Mouse (Mus musculus) urinary bladder, postnatal 36 days (tissue): ENCODE measurements around the gene Sema4c.
A peak's percentile ranks its signal among the peaks of the same experiment; 100 is the strongest.

ENCODE experiments used
- DNase-seq, 2 experiments: peaks; one replicate each; pipeline ENCODE4 v3.0.0; 2022; ENCODE audit warnings: low spot score in 2 of 2, mixed read lengths in 1 of 2

Sema4c gene

DNA sequence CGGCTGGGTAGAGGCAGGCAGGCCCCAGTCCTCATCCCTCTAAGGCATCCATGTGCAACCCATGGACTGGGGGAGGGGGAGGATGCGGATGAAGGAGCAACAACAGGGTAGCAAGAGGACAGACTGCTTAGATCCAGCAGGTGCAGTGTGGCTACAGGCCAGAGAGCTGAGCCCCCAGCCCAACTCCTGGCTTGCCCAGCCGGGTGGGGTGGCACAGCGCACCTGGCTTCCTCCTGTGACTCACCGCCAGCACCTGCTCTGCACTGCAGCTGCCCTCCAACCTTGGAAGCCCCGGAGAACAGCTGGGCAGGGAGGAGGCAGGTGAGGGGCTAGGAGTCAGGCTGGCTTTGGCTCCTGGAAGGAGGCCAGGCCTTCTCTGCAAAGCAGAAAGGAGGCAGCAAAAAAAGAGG lies 21.8 kb upstream of the Sema4c start:
- DNase-seq: no peak

DNA sequence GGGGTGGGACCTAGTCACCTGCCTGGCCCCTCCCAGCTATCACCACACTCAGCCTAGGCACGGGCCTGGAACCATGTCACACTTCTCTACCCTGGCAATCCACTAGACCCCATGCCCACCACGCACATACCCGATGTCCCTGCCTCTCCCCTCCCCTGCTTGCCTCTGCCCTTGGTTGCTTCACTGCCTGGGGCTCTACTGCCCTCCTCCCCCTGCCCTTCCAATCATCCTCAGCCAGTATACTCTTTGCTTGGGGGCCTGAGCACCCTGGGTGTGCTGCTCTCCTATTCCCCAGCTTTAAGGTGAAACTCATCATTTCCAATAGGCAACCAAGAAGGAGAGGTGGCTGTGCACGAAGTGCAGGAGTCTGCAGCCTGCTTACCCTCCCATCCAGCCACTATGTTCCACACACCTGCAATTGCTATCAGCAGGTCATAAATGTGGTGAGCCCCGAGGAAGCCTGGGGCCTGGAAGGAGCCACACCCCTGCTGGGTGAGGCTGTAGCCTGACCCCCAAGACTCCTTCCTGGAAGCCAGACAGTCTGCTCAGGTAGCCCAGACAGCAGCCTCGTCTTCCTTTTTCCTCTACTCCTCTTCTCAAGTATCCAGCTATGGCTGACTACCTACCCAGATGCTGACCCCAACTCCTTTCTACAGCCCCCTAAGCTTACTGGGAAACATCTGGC lies 19.0 kb upstream of the Sema4c start:
- no peak for DNase-seq

DNA sequence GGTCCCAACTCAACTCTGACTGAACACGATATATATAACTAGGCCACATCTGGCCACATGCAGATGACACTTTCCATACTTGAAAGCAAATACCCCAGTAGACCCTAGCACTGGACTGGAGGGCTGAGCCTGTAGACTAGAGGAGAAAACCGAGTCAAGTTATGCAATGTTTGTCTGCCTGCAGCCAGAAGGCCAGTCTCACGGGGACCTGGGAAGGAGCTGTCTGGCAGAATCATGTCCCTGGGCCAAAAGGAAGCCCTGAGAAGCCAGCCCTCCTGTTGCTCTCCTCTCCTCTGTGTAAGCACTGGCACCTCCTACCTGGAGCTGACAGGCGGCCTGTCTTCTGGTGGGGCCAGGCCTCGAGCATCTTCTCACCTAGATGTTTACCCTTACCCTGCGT lies 17.2 kb upstream of the Sema4c start:
- no peak for DNase-seq

DNA sequence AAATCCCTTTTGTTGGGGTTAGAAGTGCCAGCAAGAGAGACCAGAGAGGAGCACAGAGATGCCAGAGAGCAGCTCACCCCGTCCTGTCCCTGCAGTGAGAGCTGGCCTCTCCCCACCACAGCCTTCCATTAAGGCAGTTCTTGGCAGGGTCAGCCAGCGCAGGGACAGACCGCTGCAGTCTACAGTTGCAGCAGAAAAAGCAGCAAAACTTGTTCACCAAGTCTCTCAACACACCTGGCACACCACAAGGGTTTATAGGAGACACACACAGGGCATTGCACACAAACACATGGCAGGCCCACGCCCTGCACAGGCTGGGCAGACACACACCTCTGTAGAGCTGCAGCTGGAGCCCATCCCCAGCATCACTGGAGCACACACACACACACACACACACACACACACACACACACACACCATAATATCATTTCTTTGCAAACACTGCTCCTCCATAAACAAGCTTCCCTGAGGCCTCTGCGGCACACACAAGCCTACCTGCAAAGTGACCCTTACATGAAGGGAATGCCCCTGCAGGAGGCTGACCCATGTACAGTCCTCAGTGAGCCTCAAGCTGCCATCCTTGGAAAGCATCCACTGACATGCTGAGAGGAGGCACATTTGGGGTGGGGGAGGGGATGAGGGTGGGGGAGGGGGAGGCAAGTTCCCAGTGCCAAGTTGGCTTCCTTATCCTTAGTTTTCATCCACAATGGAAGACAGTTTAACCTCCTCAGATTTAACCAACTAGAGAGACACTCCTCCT lies 16.2 kb upstream of the Sema4c start:
- no peak for DNase-seq

DNA sequence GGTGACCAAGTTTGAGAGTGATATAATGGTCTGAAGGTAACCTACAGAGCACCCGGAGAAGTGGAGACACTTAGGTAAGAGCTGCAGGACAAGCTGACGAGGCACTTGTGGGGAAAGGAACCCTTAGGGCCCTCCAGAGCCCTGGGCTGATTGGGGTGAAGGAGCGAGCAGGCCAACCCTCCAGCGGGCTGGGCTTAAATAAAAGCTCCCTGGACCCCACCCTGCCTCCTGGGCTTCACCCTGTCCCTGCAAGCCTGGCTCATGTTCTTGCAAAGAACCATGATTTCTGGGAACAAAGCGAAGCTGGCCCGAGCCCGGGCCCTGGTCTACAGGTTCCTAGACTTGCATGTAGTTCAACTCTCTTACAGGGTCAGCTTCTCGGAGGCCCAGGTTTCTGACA lies 15.4 kb upstream of the Sema4c start:
- peak in 1 of 2 experiments; percentile 73 for DNase-seq

DNA sequence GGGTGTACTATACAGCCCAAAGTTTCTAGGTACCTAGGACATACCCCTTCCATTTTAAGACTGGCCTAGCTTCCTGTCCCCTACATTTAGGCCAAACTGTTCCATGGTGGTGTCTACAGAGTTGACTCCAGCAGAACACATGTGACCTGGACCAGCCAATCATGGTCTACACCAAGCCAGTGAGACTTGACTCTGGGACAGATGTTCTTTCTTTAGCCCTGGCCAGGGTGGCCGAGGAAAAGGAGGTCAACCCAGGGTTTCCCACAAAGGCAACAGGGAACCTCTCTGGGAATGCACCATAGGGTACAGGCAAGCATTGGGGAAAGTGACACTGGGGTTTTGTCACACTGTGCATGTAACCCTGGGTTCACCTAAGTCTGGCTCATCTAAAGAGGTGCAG lies 14.6 kb upstream of the Sema4c start:
- no peak for DNase-seq

DNA sequence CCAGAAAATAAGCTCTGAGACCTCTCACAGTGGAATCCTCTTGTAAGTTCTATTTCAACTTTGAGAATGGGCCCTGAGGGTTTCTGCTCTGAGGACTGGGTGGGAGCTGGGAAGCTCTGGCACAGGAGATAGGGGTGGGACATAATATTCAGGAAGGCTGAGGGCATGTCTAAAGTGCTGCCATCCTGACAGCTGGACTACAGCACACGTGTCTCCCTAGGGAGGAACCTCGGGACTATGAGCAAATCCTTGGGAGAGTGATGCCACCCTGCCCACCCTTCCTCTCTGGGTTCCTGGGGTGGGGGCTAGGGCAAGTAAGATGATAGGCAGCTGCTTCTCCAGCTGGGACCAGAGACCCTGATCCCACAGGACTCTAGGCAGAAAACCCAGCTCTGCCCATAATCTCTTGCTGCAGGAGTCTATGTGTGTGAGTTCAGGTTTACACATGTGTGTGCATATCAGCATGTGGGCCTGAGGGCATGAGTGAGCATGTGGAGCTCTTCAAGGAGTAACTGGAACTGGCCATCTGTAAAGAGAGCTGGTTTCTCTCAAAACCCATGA lies 14.1 kb upstream of the Sema4c start:
- DNase-seq: no peak

DNA sequence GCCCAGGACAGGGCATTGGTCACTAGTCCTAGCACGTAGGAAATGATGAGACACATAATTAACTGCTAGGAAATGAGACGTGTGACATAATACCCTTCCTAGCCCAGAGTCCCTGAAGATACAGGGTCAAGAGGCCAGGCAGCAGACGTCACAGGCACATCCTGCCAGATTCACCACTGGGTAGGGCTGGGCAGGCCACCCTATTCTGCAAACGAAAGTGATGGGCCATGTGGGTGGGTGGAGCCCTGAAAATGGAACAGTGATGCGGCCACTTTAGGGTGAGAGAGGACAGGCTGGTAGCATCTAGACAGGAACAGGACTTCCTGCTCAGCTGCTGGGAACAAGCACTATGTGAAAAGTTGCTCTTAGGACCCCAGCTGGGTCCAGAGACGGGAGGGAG lies 13.5 kb upstream of the Sema4c start:
- DNase-seq: no peak

DNA sequence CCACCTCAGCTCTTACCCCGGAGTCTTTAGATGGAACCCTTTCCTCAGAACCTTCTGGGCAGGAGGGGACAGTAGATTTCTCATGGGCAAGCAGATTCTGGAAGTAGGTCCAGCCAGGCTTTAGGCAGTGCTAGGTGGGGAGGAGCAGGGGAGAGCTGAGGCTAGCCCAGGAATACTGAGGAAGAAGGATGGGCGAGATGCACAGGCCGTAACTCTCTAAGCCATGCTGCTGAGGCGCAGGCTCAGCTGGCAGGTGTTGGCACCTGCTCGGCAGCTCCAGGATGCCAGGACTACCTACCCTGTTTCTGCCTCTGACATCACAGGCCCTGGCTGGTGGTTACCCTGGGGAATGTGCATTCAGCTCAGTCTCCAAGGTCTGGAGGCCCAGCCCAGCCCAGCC lies 12.2 kb upstream of the Sema4c start:
- DNase-seq: no peak

DNA sequence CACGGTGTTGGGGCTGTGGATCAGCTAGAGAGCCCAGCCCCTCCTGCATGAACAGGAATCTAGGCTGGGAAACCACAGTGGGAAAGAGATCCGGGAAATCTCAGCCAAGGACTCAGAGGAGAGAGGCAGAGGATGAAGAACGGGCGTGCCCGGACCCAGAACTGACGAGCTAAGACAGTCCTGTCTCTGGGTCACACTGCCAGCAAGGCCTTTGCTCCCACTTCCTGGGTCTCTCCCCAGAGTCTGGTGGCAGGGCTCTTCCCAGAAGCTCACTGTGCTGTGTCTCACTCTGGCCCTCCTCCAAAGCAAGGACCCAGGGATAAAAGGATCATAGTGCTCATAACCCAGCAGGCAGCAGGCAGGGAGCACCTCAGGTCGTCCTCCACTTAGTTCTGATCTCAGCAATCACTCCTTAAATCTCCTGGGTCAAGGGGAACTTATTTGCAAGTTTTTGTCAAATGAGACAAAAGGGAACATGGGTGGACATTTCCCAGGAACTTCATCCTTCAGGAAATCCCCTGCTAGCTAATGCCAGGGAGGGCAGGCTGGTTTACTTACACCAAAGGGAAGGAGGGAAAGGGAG lies 11.6 kb upstream of the Sema4c start:
- DNase-seq: no peak

DNA sequence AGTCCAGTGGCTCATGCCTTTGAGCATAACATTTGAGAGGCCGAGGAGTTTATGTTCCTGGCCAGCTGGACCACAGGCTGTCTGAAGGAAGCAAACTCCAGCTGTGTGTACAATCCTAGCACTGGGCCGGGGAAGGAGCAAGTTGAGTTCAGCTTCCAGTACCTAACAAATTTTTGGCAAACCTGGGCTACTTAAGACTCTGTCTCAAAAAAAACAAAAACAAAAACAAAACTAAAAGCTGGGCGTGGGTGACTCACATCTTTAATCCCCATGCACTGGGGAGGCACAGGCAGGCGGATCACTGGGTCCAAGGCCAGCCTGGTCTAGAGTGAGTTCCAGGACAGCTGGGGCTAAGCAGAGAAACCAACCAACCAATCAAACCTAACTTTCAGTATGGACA lies 10.6 kb upstream of the Sema4c start:
- no peak for DNase-seq

DNA sequence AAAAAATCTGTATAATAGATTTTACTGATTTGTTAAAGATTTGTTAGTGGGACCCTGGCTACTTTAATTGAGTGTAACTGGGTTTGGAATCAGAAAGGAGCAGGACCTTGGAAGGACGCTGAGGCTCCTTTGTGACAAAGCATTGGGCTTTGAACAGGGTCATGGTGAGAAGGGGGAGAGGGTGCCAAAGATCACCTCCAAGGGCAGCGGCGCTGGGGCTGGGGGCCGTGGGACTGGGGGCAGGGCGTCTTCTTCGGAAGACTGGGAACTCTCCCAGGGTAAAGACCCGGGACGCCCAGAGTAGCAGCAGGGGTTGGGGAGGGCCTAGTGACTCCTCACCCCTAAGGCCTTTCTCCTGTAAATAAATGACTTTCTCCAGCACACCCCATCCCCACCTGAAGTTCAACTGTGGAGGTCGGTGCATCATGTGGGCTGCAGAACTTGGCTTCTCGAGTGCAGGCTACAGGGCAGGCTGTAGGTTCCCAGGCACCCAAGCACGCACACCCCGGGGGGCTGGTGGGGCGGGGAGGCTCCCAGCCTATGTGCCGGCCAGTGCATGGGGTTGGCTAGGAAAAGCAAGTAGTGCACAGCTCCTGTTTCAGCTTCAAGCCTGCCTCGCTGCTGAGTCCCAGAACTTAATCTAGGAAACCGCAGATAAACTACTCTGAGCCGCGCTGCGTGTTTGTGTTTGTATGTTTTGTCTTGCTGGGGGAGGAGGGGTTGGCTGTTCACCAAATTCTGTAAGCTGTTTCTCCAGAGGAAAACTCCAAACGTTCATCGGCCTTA lies 9.9 kb upstream of the Sema4c start:
- DNase-seq: no peak

DNA sequence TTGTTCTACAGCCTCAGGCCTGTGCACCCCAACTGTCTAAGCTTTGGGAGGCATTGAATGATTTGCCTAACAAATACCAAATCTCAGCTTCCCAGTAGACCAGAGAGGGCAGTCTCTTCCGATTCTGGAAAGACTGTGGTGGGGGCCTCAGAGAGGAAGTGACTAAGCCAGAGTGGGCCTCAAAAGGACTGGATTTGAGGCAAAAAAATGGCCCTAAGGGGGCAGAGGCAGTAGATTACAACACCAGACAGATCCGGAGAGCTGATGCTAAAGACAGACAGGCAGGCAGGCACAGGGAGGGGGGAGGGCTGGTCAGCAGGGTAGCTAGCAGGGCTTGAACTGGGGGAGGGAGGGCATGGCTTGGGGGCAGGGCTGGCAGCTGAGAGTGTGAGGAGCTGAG lies 8.3 kb upstream of the Sema4c start:
- no peak for DNase-seq

DNA sequence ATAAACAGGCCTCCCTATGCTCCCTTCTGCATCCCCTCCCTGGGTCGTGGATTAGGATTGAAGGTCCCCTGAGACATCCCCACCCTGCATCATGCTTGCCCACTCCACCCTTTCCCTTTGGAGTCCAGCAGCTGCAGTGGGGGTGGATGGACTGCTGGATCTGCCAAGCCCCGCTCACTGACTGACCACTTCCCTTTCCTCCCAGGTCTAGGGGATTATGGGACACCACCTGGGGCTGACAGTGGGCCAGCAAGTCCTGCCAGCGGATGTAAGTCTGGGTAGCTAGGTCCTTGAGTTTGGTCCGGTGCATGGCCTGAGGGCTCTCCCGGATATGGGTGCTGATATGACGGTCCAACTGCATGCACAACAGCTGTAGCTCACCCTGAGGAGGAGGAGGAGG lies 6.0 kb upstream of the Sema4c start:
- DNase-seq: no peak

DNA sequence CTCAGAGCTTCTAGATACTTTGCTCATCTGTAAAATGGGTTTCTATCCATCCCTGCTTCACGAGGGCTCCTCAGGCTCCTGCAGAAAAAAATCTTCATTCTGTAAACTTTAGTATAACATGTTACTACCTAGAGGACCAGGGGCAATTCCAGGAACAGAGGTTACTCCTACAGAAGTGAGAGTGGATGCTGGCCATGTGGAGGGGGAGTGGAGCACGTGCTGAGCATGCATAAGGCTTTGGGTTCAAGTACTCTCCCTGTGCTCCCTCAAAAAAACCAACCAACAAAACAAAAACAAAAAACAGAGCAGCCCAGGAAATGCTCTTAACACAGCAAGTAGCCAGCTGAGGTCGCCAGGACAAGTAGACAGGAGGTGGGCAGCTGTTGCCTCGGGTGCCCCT lies 5.5 kb upstream of the Sema4c start:
- DNase-seq: no peak

DNA sequence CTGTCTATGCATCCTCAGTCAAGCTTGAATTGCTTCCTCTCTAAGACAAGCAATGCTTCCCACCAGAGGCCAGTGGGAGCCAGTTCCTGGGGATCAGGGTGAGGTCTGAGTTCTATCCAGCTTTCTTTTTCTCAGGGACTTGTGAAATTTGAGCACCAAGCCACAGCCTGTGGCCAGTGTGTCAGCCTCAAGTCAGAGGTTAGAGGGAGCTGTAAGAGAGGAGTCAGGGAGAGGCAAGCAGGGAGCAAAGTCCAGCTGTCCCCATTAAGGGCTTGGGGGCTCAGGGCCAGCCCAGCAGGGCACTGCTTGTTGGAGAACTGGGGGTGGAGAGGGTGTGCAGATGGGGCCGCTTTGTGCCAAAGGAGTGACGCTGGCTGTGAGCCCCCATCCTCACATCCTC lies 5.0 kb upstream of the Sema4c start:
- no peak for DNase-seq

DNA sequence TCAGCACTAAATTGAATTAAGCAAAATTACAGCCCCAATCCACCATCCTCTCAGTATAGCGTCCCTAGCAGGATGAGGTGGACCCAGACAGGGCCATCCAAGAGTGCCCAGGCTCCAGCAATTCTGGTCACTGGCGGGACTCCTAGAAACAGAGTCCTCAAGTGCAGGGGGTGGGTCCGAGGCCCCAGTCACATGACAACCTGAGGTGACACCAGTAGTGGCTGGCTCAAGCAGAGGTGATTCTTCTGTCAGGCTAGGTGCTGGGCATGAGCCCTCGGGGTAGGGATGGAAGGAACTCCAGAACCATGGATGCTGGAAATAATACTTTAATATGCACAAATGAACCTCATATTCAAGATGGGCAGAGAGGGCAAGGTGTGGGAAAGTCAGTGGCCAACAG lies 4.2 kb upstream of the Sema4c start:
- no peak for DNase-seq

DNA sequence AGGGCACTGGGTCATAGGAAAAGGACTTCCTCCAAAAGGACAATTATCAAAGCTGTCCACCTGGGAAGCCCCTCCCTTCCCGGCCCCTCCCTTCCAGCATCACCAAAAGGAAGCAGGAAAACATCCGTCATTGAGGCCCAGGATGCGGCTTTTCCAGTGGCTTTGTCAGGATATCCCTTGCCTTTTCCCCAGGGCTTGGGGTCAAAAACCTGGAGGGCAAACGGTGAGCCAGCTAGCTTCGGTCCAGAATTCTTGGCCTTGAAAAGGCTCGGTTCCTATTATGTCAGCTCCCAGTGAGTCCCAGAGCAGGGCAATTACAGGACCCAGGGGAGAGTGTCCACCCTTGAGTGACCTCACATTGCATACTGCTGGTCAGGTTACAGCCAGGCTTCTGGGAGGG lies 2.8 kb upstream of the Sema4c start:
- DNase-seq: no peak

DNA sequence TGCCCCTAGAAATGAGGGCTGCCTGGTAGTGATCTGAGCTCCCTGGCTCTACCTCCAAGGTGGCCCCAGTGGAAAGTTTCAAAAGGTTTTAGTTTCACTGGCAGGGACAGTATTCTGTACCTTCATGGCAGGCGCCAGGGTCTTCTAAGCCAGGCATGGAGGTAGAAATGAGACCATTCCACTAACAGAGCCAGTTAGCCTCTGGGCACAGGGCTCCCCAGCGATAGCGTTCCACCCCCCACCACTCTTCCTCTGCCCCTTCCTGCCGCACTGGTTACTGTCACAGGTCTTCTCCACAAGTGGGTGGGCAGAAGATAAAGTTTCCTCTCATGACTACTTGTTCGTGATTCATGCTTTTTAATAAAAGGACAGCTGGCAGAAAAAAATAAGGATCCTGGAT lies 1.7 kb upstream of the Sema4c start:
- DNase-seq: no peak

DNA sequence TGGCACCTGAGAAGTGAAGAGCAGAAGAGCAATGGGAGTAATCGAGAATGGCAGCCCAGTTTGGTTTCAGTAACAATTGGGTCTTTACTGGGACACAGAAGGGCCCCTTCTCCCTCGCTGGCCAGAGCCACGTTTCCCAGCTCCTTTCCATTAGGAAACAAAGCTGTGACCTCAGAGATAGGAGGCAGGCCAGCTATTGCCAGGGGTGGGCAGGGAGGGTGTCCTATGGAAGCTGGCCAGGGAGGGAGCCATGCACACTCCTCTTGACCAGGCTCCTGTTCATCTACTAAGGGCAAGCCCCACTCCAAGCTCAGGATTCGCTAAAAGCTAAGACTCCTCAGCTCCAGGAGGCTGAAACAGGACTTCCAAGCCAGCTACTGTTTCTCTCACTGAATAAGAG lies 1.1 kb upstream of the Sema4c start:
- no peak for DNase-seq

DNA sequence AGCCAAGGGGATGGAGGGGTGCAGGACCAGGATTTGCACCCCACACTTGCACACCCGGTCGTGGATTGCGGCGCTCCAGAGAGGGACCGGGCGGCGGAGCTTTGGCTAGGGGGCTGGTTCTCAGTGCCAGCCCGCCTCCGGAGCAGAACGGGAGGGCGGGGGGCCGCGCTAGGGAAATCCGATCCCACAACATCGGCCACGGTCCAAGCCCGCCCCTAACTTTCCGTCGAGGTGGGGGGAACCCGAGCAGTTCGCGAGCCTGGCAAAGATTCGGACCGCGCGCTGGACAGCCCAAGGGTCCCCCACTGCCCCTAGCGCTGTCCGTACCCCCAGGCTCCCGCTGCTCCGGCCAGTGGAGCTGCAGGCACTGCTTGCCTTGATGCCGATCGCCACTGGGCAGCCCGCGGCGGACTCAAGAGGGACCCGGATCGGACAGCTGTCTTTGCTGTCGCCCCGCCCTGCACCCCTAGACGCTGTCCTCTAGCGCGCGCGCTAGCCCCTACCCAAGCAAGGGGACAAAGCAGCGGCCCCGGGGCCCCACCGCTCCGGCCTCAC lies 615 bp downstream of the Sema4c start:
- DNase-seq: peak; percentile 82 to 85
